Mouse (Mus musculus): ENCODE results near the gene Agpat2.

The Agpat2 gene

GRCm38 (mm10) chr2:26603720-26604671, at the start of gene Agpat2:
TSS of gene Agpat2 (minus strand) at chr2:26604417.
- DNase-seq (ENCODE audit: low spot score in 2 of 2): peak in 1 of 2 experiments; percentile 13

- peak; percentile 68 to 78 for DNase-seq (ENCODE audit: low spot score in 2 of 2)
Measured at GRCm38 (mm10) chr2:26646643-26647293, 42.6 kb upstream of the Agpat2 start.

- DNase-seq (ENCODE audit: low spot score in 2 of 2): no peak
Measured at GRCm38 (mm10) chr2:26643942-26644341, 39.7 kb upstream of the Agpat2 start.

GRCm38 (mm10) chr2:26641006-26641647, 36.9 kb upstream of the Agpat2 start:
- no peak for DNase-seq (ENCODE audit: low spot score in 2 of 2)

GRCm38 (mm10) chr2:26639838-26640830, 35.9 kb upstream of the Agpat2 start:
- DNase-seq (ENCODE audit: low spot score in 2 of 2): peak; percentile 98

- peak in 1 of 2 experiments; percentile 23 for DNase-seq (ENCODE audit: low spot score in 2 of 2)
Measured at GRCm38 (mm10) chr2:26639083-26639482, 34.9 kb upstream of the Agpat2 start.

- no peak for DNase-seq (ENCODE audit: low spot score in 2 of 2)
Measured at GRCm38 (mm10) chr2:26638572-26638971, 34.4 kb upstream of the Agpat2 start.

GRCm38 (mm10) chr2:26638039-26638438, 33.8 kb upstream of the Agpat2 start:
- DNase-seq (ENCODE audit: low spot score in 2 of 2): no peak

- DNase-seq (ENCODE audit: low spot score in 2 of 2): no peak
Measured at GRCm38 (mm10) chr2:26637316-26637932, 33.2 kb upstream of the Agpat2 start.

- no peak for DNase-seq (ENCODE audit: low spot score in 2 of 2)
Measured at GRCm38 (mm10) chr2:26636325-26636635, 32.1 kb upstream of the Agpat2 start.

- DNase-seq (ENCODE audit: low spot score in 2 of 2): peak in 1 of 2 experiments; percentile 9
Measured at GRCm38 (mm10) chr2:26635489-26636324, 31.5 kb upstream of the Agpat2 start.

GRCm38 (mm10) chr2:26634629-26635488, 30.6 kb upstream of the Agpat2 start:
- peak in 1 of 2 experiments; percentile 6 for DNase-seq (ENCODE audit: low spot score in 2 of 2)

GRCm38 (mm10) chr2:26633953-26634530, 29.8 kb upstream of the Agpat2 start:
- DNase-seq (ENCODE audit: low spot score in 2 of 2): no peak

- DNase-seq (ENCODE audit: low spot score in 2 of 2): no peak
Measured at GRCm38 (mm10) chr2:26632541-26633395, 28.6 kb upstream of the Agpat2 start.

GRCm38 (mm10) chr2:26628792-26629437, 24.7 kb upstream of the Agpat2 start:
- peak in 1 of 2 experiments; percentile 8 for DNase-seq (ENCODE audit: low spot score in 2 of 2)

- DNase-seq (ENCODE audit: low spot score in 2 of 2): peak; percentile 81 to 91
Measured at GRCm38 (mm10) chr2:26627921-26628739, 23.9 kb upstream of the Agpat2 start, which contains the start of gene Fam69b. TSS of gene Fam69b (plus strand) at chr2:26628457.

Data from frontal cortex, postnatal 36 days (tissue).